Mouse (Mus musculus): ENCODE results near the gene Fkbp5. TPM values are rescaled to one million over a fixed set of nuclear protein-coding genes. Genes with fewer than 3 reads are reported as not detected.

The Fkbp5 gene
- 3.4 and 8.9 TPM in 2 replicates for polyA plus RNA-seq (2012; rRNA removed; ENCODE audit: low replicate concordance)

DNA sequence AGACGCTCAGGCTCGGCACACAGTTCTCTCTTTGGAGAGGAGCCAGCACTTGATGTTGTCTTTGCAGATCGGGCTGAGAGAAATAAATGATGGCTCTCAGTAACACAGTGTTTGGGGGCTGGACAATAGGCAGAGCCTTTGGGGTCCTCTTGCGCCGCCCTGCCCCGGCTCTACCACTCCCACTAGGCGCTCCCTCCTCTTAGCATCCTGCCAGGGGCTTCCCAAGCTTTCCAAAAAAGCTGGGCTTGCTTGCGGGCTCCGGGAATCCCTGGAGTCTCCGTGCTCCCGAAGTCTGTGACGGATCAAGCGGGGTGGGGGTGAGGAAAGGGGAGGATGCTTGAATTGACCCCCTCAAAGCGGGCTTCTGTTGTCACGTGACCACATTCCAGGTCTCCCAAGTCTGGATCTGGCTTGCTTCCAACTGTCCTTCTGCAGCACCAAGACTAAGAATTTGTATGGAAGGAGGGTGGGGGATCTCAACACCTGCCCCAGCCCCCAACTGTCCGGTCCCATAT, at the start of gene Fkbp5:
Gene Fkbp5 (minus strand): TSS at position 87 of the 515 bp plus-strand sequence.

DNA sequence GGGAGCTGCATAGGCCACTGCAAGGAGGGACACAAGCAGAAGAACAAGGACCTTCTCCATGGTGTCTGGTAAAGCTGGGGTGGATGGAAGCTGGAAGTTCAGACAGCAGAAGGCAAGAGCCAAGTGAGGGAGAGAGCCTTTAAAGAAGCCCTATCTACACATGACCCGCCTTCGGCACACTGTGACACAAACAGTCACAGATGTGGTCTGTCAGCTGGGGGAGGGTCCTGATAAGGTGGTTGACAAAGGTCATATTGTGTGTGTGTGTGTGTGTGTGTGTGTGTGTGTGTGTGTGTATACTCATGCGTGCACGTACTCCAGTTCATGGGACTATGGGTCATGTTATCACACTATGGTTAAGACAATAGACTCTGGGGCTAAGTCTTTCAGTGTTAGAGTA, 43.3 kb upstream of the Fkbp5 start, which contains the start of gene Clps:
Gene Clps (minus strand): TSS at position 169 of the 400 bp plus-strand sequence.

DNA sequence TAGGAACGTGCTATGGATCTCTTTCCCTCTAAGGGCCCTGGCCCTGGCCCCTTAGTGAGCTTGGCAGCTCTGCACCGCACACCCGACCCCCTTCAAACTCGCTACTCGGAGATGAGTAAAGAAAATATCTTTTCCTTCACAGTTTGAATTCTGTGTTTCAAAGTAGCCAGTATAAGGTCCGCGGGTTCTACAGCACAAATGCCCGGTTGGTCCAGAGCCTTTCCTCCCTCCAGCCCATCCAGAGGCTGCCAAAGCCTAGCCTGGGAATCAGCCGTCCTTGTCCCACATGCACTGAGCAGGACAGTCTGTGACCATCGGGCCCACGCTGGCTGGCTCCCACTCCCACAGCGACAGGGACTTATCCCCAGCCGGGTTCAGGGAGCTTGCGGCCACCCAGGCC, 31.8 kb upstream of the Fkbp5 start, which contains the start of gene Clpsl2:
Gene Clpsl2 (plus strand): TSS at position 301 of the 400 bp plus-strand sequence.

DNA sequence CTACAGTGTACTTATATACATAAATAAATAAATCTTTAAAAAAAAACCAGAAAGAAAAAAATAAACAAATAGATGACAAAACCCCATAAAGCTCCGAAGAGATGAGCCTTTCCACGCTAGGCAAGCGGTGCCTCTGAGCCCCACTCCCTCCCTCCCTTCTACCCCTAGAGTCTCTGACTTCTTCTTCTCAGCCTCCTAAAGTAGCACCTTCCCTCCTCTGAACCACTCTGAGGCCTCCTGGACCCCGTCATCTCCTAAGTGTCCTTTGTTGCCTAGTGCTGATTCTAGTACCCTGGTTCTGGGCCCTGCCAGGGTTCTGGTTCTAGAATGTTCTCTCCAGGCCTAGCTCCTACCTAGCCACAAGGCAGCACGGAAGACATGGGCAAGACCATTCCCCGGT, 13.2 kb upstream of the Fkbp5 start, which contains the start of gene Armc12:
Gene Armc12 (plus strand): TSS at position 301 of the 400 bp plus-strand sequence.

DNA sequence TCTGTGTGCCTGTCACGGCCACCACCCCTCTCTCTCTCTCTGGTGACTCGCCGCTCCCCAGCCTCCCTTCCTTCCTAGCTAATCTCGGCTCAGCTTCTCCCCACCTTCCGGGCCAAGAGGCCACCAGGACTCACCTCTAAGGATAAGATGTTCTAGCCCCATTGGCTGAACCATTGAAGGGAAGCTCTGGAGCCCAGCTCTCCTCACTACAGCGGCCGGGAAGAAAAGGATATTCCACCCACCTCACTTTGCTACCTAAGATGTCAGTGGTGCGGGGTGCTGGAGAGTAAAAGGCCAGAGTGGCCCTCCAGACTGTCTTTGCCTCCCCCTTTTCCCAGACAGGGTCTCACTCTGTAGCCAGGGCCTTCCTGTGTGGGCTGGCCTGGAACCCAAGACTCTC, 152.2 kb downstream of the Fkbp5 start, which contains the start of gene Tulp1:
Gene Tulp1 (minus strand): TSS at position 101 of the 400 bp plus-strand sequence.

DNA sequence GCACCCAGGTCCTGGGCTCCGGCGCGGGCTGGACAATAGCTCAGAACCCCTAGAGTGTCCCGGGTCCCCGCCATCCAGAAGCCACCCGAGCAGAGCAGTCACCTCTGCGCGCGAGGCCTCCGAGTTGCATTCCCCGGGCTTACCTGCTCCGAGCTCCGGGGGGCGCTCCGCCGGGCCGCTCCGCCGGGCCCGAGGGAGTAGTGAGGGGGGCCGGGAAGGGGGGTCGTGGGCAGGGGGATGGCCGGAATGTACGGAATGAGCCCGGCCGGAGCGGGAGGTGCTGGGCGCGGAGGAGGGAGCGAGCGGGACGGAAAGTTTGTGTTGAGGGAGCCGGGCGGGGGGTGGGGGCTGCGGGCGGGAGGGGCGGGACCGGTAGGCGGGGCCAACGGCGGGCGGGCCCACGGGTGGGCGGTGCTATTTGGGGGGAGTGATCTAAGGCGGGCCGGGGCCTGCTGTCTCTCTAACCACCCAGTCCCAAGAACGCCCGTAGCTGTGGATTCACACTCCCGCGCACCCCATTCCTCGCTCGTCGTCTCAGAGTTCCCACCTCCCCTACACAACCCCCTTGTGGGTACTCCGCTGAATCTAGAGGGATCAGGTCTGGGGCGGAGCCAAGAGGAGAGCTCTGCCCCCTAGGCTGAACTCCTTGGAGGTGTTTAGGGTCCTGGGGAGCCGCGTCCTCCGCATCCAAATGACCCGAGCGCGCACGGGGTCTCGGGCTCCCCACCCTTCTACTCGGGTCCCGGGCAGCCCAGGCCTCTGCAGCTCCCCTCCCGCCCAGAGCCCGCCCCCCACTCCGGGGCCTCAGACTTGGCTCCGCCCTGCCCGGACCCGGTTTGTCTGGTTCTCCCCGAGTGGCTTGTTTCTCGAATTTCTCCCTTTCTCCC, 166.6 kb downstream of the Fkbp5 start, which contains the start of gene Tead3:
Gene Tead3 (minus strand): TSS at position 352 of the 887 bp plus-strand sequence.

Other genes with a start within 250 kb of the Fkbp5 start
- 14.8 and 18.3 TPM in 2 replicates for gene Fance, start 204.0 kb downstream of the Fkbp5 start, polyA plus RNA-seq (2012; rRNA removed; ENCODE audit: low replicate concordance)
- gene Rpl10a, start 189.1 kb downstream of the Fkbp5 start, polyA plus RNA-seq (2012; rRNA removed; ENCODE audit: low replicate concordance), result 2,176 and 2,371 TPM in 2 replicates
- 32.1 and 38.6 TPM in 2 replicates for gene Tead3, start 166.7 kb downstream of the Fkbp5 start, polyA plus RNA-seq (2012; rRNA removed; ENCODE audit: low replicate concordance)
- 0.93 and 1.6 TPM in 2 replicates for gene Tulp1, start 152.3 kb downstream of the Fkbp5 start, polyA plus RNA-seq (2012; rRNA removed; ENCODE audit: low replicate concordance)
- gene Armc12, start 13.3 kb upstream of the Fkbp5 start, polyA plus RNA-seq (2012; rRNA removed; ENCODE audit: low replicate concordance), result not detected in 2 replicates
- gene Clpsl2, start 31.9 kb upstream of the Fkbp5 start, polyA plus RNA-seq (2012; rRNA removed; ENCODE audit: low replicate concordance), result not detected in 2 replicates
- gene Clps, start 43.2 kb upstream of the Fkbp5 start, polyA plus RNA-seq (2012; rRNA removed; ENCODE audit: low replicate concordance), result 1,018 and 10,312 TPM in 2 replicates
- gene Lhfpl5, start 58.1 kb upstream of the Fkbp5 start, polyA plus RNA-seq (2012; rRNA removed; ENCODE audit: low replicate concordance), result 0.72 and 1.00 TPM in 2 replicates
- gene Srpk1, start 105.2 kb upstream of the Fkbp5 start, polyA plus RNA-seq (2012; rRNA removed; ENCODE audit: low replicate concordance), result 16.8 and 17.1 TPM in 2 replicates
- gene Slc26a8, start 172.7 kb upstream of the Fkbp5 start, polyA plus RNA-seq (2012; rRNA removed; ENCODE audit: low replicate concordance), result 0.18 TPM in 1 of 2 replicates, not detected in the other
- gene Mapk14, start 173.8 kb upstream of the Fkbp5 start, polyA plus RNA-seq (2012; rRNA removed; ENCODE audit: low replicate concordance), result 28.6 and 34.8 TPM in 2 replicates
- gene AC170998.1, start 208.6 kb upstream of the Fkbp5 start, polyA plus RNA-seq (2012; rRNA removed; ENCODE audit: low replicate concordance), result 0.18 and 0.27 TPM in 2 replicates

All from duodenum, adult 2 months (tissue).